Mouse (Mus musculus) megakaryocyte, embryonic 14.5 days (primary cell): ENCODE data around the gene Nhp2. TPM values are rescaled to one million over a fixed set of nuclear protein-coding genes. Genes with fewer than 3 reads are reported as not detected.

Source experiments
- H3K27me3 ChIP-seq: replicated peaks from 2 replicates; pipeline ENCODE3; 2012; ENCODE audit warnings: inconsistent platforms
- H3K36me3 ChIP-seq: replicated peaks from 2 replicates; pipeline ENCODE3; 2012; ENCODE audit warnings: low read length, inconsistent platforms, mixed read lengths
- H3K4me1 ChIP-seq: 2 replicates; pipeline ENCODE4 v1.6.1; 2012; ENCODE audit warnings: inconsistent platforms
- H3K4me3 ChIP-seq: replicated peaks from 2 replicates; pipeline ENCODE3; 2012; ENCODE audit warnings: moderate library complexity, mild to moderate bottlenecking, inconsistent platforms
- H3K9me3 ChIP-seq: 2 replicates; pipeline ENCODE4 v1.6.1; 2012; ENCODE audit warnings: inconsistent platforms
- FLI1 ChIP-seq: IDR thresholded peaks from 2 replicates; pipeline ENCODE4 v1.6.1; 2012; ENCODE audit warnings: low read length, inconsistent platforms, mixed read lengths
- GATA1 ChIP-seq: IDR thresholded peaks from 3 replicates; pipeline ENCODE4 v1.6.1; 2012; ENCODE audit warnings: mixed read lengths, low read length, inconsistent platforms, borderline replicate concordance
- polyA plus RNA-seq: library from polyadenylated mRNA; stranded (reverse); fragments of >175 nt; gene quantifications from 2 replicates; pipeline ENCODE4 v1.2.3, GENCODE M21; 2012; ENCODE audit warnings: low replicate concordance; ENCODE audit not compliant: insufficient read depth

Nhp2 gene
- polyA plus RNA-seq, 1 experiment: 144 TPM

DNA sequence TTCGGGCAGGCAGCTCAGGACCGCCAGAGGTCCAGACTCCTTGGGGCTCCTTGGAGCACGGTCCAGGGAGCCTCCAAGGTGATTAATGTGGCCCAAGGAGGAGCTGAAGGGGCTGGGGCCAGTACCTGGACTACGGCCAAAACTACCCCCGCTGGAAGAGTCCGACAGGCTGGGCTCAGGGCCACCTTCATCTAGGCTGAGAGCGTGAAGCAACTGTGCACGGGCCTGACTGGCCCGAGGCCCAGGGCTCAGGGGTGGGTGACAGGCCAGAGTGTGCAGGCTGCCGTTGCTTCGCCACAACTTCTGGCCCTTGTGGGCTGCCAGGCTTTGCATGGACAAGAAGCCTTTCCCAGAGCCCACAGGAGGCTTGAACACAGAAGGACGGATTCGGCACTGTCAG lies 25.8 kb downstream of the Nhp2 start:
- no peak overlapping the region for H3K4me3 ChIP-seq
- peaks cover 46% of the 10 kb centered on the region for H3K4me1 ChIP-seq
- peaks cover 11% of the 10 kb centered on the region for H3K36me3 ChIP-seq

DNA sequence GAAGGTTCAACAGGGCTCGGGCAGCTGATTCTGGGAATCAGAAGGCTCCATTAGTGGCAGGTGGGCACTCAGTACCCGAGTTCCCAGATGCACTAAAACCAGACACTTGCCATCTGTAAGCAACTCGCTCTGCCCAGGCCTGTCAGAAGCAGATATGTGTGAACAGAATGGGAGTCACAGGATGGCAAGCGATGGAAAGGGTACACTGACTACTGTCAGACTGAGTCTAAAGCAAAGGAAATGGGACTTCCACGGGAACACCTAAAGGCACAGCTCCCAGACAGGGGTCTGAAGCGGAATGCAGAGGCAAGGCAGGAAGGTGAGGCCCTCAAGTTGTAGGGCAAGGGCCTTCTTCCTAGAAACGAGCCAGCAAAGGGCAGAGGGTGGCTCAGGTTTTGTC lies 26.7 kb downstream of the Nhp2 start:
- Histone ChIP-seq H3K36me3 (peaks cover 11% of the 10 kb centered on the region), H3K4me1 (peaks cover 56% of the 10 kb centered on the region), H3K9me3 (no peaks in the 10 kb centered on the region), H3K4me3 (no peak overlapping the region), H3K27me3 (peaks cover 62% of the 10 kb centered on the region)
- TF ChIP-seq GATA1 (no peak), FLI1 (no peak)

More for the DNA sequence above, 25.8 kb downstream of the Nhp2 start:
- no peaks in the 10 kb centered on the region for H3K9me3 ChIP-seq
- peaks cover 52% of the 10 kb centered on the region for H3K27me3 ChIP-seq
- TF ChIP-seq GATA1: no peak
- TF ChIP-seq FLI1: no peak

- Histone ChIP-seq H3K9me3 (no peaks in the 10 kb centered on the region), H3K4me3 (peak overlapping the region; percentile 44), H3K4me1 (peaks cover 56% of the 10 kb centered on the region), H3K36me3 (peaks cover 11% of the 10 kb centered on the region), H3K27me3 (peaks cover 65% of the 10 kb centered on the region)
- TF ChIP-seq FLI1 (no peak), GATA1 (no peak)
Measured at GRCm38 (mm10) chr11:51646751-51647667, 27.5 kb downstream of the Nhp2 start.

GRCm38 (mm10) chr11:51648566-51648965 lies 29.0 kb downstream of the Nhp2 start:
- Histone ChIP-seq H3K36me3 (peaks cover 10% of the 10 kb centered on the region), H3K4me3 (no peak overlapping the region), H3K4me1 (peaks cover 54% of the 10 kb centered on the region), H3K27me3 (peaks cover 71% of the 10 kb centered on the region), H3K9me3 (peaks cover 7% of the 10 kb centered on the region)
- TF ChIP-seq GATA1 (no peak), FLI1 (no peak)

- TF ChIP-seq GATA1 (no peak), FLI1 (no peak)
- H3K36me3 ChIP-seq: peaks cover 3% of the 10 kb centered on the region
- H3K4me3 ChIP-seq: peak overlapping the region; percentile 94
- peaks cover 7% of the 10 kb centered on the region for H3K9me3 ChIP-seq
- peaks cover 70% of the 10 kb centered on the region for H3K27me3 ChIP-seq
- peaks cover 52% of the 10 kb centered on the region for H3K4me1 ChIP-seq
Measured at GRCm38 (mm10) chr11:51649111-51649888, 29.8 kb downstream of the Nhp2 start.

GRCm38 (mm10) chr11:51649889-51650199 lies 30.3 kb downstream of the Nhp2 start:
- Histone ChIP-seq H3K9me3 (peaks cover 7% of the 10 kb centered on the region), H3K27me3 (peaks cover 74% of the 10 kb centered on the region), H3K4me1 (peaks cover 55% of the 10 kb centered on the region)

GRCm38 (mm10) chr11:51650261-51650660 lies 30.7 kb downstream of the Nhp2 start:
- TF ChIP-seq GATA1 (no peak), FLI1 (no peak)
- Histone ChIP-seq H3K4me3 (peak overlapping the region; percentile 94), H3K9me3 (peaks cover 7% of the 10 kb centered on the region), H3K27me3 (peaks cover 74% of the 10 kb centered on the region), H3K4me1 (peaks cover 56% of the 10 kb centered on the region), H3K36me3 (peaks cover 1% of the 10 kb centered on the region)

More at GRCm38 (mm10) chr11:51649889-51650199, 30.3 kb downstream of the Nhp2 start:
- TF ChIP-seq FLI1 (no peak), GATA1 (no peak)
- Histone ChIP-seq H3K4me3 (peak overlapping the region; percentile 94), H3K36me3 (peaks cover 3% of the 10 kb centered on the region)

- Histone ChIP-seq H3K27me3 (peaks cover 71% of the 10 kb centered on the region), H3K9me3 (peaks cover 7% of the 10 kb centered on the region), H3K4me1 (peaks cover 56% of the 10 kb centered on the region), H3K4me3 (peak within 1 kb of the TSS; percentile 94), H3K36me3 (no peaks in the 10 kb centered on the region)
- TF ChIP-seq GATA1 (no peak), FLI1 (no peak)
Measured at GRCm38 (mm10) chr11:51650691-51651515, 31.4 kb downstream of the Nhp2 start, which contains the start of the genes N4bp3 and D930048N14Rik. TSS of gene N4bp3 (minus strand) at chr11:51650842. TSS of gene D930048N14Rik (plus strand) at chr11:51650954.

- Histone ChIP-seq H3K4me3 (no peak overlapping the region), H3K9me3 (peaks cover 10% of the 10 kb centered on the region), H3K4me1 (peaks cover 44% of the 10 kb centered on the region), H3K36me3 (no peaks in the 10 kb centered on the region), H3K27me3 (peaks cover 71% of the 10 kb centered on the region)
- no peak for TF ChIP-seq GATA1
- no peak for TF ChIP-seq FLI1
Measured at GRCm38 (mm10) chr11:51652889-51653418, 33.4 kb downstream of the Nhp2 start.

DNA sequence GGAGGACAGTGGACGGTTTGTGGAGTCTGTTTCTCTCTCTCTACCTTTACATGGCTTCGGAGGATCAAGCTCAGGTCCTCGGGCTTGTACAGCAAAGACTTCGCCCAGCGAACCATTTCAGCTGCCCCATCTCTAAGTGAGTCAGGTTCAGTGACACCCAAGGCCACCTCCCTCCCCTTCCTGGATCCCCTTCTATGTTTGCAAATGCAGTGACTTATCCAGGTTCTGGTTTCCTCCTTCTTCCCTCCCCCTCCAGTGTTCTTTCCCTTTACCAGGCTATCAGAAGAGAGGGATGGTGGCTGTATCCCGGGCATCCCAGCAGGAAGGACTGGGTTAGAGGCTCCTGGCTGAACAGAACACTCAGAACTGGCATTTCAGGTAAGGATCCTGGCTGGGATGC lies 34.2 kb downstream of the Nhp2 start:
- Histone ChIP-seq H3K4me3 (no peak overlapping the region), H3K36me3 (no peaks in the 10 kb centered on the region), H3K4me1 (peaks cover 41% of the 10 kb centered on the region), H3K27me3 (peaks cover 70% of the 10 kb centered on the region), H3K9me3 (peaks cover 10% of the 10 kb centered on the region)
- TF ChIP-seq GATA1 (no peak), FLI1 (no peak)
